Mouse (Mus musculus) liver, embryonic 14.5 days (tissue): ENCODE measurements around the gene Adamts8.

ENCODE experiments used
- CTCF ChIP-seq: IDR thresholded peaks from 2 replicates; pipeline ENCODE4 v1.5.1; 2016; ENCODE audit warnings: antibody characterized with exemption, low read depth, control low read depth
- EP300 ChIP-seq: IDR thresholded peaks from 2 replicates; pipeline ENCODE4 v1.6.1; 2016; ENCODE audit warnings: antibody characterized with exemption, low read depth

GRCm38 (mm10) chr9:30902152-30902551, 40.2 kb upstream of the Adamts8 start:
- TF ChIP-seq CTCF (no peak), EP300 (no peak)
